Mouse (Mus musculus) right cerebral cortex, postnatal 10 days (tissue): Measurements from ENCODE around the gene Slc13a5.

Experiments used
- DNase-seq, 2 experiments: peaks; one replicate each; pipeline ENCODE4 v3.0.0; 2021; ENCODE audit warnings: low spot score in 2 of 2

Gene Slc13a5

DNA sequence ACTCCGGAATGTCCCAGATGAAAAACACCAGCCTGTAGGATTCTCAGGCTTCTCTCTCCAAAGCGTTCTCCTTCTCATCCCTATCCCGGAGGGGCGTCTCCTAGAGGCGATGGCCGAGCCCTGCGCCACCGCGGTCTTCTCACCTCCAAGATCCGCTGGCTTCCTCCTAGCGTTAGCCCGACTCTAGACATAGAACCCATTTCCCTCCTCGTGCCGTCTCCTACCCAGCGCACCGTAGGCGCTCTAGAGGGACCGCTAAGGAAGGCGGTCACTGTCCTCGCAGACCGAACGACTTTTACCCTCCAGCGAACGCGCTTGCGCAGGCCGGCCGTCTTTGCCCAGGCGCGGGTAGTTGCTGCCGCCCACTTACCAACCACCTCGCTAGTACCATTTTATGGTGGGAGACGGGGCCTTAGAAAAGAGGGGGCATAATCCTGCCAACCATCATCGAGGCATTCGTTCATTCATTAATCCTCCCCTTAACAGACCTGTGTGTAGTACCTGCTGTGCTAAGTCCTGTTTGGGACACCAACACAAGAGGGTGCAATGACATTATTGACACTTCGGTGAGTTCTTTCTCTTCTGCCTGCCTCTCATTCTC lies at the start of gene Slc13a5:
Gene Slc13a5 (minus strand): TSS at position 263 of the 601 bp plus-strand sequence.
- no peak for DNase-seq

DNA sequence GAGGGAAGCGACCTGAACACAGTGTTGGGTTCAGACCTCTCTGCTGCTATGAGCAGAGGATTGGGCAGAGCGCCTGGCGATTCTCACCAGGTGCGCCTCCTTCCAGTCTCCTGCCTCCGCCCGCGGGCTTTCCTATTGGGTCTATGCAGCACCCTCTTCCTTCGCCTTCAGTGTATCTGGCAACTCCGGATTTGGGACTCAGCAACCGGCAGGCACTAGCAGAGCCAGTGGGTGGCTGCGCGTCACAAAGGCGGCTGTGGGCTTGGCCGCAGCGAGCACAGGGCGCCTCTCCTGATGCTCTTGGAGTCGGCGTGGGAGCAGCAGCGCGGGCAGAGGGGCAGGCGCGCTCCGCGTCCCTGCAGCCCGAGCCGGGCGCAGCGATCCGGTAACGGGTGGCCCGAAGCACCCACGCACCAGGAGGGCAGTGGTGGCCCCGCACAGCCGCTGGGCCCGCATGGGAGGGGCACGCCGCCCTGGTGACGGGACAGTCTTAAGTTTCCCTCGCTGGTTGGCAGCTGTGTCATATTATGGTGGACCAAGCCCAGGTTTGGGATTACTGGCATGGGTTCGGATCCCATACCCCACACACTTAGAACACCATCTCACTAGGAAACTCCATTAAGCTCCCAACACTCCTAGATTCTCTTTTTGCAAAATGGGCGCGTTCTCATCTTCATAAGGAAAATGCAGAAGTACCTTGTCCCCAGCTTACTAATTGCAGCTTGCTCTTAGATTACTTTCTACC lies 47.3 kb upstream of the Slc13a5 start, which contains the start of gene Fbxo39:
Gene Fbxo39 (plus strand): TSS at position 294 of the 745 bp plus-strand sequence.
- peak; percentile 40 to 43 for DNase-seq

DNA sequence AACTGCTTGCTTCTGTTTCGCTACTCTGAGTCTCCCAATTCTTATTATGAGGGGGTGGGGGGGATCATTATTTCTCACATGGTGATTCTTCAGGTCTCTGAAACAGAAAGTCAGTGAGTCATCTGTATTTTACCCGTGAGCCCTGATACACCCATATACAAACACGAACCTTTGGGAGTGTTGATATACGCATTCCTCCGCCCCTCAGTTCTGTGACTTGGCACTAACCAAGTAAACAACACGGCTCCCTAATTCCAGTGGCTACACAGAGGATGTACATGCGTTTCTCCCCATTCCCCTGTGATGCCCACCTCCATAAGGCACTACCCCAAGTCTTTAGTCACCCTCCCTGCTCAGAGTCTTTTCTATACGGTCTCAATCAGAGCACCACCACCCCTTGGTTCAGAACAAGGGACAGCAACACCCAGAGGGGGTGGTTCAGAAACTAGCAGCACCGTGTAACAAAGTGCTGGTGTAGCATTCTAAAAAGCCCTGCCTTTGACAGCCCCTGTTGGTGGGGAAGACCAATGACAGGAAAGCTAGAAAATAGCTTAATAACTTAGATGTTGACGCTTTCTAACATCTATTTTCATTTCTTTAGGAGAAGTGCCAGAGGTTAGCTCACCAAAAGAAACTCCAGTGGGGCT lies 44.5 kb upstream of the Slc13a5 start:
- no peak for DNase-seq

DNA sequence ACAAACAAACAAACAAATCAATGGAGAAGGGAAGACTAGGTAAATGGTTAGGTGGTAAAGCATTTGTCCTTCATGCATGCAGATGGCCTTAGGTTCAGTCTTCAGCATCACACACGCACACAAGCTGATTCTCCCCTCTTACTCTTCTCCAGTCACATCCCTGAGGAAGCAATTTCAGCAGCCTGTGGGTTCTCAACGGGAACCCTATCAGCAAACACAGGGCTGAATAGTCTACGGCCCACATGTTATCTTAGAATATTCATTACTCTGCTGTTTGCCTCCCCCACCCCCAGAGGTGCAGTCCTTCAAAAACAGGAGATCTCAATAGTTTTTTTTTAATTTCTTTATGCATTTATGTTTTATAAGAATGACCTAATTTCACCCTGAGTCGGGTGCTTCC lies 43.5 kb upstream of the Slc13a5 start:
- no peak for DNase-seq

DNA sequence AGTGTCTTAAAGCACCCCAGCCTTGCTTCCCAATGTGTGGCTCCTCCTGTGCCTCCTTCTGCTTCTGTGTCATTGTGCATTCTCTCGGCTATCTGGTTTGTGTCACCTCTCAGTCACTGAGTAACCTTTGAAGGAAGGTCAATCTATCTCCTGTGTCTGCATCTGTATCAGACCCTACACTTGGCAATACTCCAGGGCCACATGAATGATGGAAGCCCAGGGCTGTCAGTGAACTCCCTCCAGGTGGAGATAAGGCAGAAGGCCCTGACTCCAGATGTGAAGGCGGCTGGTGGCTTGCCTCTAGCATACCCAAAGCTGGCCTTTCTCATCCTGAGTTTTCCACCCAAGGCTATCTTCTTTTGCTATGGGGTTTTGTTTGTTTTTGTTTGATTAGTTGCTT lies 42.0 kb upstream of the Slc13a5 start:
- no peak for DNase-seq

DNA sequence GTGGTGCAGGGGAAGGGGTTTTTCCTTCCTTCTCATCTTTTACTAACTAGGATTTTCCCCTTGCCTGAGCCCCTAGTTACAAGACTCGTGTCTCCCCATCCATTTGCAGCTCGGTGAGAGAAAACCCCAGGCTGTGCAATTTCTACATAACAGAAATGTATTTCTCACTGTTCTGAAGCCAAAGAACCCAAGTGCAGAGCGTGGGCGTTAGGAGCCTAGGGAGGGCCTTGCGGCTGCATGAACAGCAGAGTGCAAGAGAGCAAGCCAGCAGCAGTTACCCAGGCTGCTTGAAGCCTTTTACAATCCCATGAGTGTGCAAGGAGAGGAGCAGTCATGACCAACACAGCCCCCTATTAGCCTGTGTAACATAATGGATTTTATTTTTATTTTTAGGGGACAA lies 40.4 kb upstream of the Slc13a5 start:
- peak in 1 of 2 experiments; percentile 50 for DNase-seq

DNA sequence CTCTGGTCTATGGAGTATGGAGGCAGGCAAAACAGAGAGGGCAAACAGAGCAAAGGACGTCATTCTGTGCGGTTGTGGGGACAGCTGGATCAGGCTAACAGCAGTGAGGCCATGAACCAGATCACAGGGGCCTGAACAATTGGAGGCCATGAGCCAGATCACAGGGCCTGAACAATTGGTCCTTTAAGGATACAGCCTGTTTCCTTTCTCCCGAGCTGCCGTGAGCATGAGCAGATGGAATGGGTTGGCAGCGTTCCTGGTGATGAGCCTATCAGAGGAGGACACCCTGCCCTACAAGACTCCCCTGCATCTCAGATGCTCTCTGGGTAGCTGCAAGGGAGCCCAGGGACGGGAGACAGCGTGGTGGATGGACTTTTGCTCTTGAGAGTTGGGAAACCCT lies 35.2 kb upstream of the Slc13a5 start:
- DNase-seq, result peak; percentile 66 to 69

DNA sequence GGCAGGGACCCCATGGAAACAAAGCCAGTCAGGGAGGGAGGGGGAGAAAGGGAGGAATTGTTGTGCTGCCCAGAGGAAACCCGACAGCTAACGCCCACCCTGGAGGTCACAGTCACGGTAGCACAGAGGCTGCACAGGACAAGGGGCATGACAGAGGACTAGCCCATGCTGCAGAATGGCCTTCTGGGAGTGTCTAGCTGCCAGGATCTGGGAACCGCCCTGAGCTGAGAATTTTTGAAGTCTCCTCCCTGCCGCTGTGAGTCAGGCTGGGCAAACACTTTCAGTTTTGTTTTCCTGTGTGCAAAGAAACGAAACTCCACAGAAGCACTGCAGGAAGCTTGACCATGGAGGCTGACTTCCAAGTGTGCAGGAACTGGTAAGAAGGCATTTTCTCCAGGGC lies 34.3 kb upstream of the Slc13a5 start, which contains the start of gene Xaf1:
Gene Xaf1 (plus strand): TSS at position 296 of the 400 bp plus-strand sequence.
- no peak for DNase-seq

DNA sequence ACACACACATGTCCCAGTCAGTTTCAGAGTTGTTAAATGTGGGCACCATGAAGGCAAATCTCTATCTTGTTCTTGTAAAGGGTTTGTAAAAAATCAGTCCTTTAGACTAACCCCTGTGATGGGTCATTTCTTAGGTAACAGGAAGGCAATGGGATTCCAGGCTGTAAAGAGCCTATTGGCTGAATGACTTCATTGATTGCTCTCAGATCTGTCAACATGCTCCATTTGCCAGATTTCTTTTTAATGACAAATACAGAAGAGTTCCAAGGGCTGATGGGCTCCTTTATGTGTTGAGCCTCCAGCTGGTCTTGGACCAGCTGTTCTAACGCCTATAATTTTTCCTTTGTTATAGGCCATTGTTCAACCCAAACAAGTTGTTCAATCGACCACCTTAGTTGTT lies 26.1 kb upstream of the Slc13a5 start:
- no peak for DNase-seq

DNA sequence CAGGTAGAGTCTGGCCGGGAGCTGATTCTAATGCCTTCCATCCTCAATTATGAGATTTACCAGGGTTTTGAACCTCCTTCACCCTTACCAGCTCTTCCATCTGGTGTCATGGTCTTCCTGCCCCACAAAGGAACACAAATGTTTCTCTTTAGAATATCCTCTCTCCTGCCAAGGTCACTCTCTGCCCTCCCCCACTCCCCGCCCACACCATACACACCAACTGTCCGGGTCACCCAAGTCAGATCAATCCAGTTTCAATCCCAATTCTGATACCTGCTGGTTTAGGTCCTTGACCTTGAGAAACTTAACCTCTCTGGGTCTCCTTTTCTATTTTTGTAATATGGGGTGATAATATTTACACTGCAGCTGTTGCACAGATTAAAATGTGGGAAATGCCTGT lies 20.5 kb upstream of the Slc13a5 start:
- no peak for DNase-seq

DNA sequence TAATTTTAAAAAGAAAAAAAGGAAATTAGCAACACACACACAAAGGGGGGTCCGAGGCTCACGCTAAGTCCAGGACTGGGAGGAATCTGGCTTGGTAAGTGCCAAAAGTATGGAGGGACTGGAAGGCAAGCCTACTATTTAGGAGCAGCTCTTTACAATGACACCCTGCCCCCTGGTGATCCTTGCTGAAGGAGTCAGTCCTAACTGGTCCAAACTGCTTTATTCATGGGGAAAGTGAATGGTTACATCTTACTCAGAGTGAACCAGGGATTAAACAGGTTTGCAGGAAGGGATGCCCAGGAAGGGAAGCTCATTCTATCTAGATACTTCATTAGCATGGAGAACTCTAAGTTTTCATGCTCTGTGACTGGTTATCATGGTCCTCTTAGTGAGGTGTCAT lies 20.1 kb upstream of the Slc13a5 start:
- no peak for DNase-seq

DNA sequence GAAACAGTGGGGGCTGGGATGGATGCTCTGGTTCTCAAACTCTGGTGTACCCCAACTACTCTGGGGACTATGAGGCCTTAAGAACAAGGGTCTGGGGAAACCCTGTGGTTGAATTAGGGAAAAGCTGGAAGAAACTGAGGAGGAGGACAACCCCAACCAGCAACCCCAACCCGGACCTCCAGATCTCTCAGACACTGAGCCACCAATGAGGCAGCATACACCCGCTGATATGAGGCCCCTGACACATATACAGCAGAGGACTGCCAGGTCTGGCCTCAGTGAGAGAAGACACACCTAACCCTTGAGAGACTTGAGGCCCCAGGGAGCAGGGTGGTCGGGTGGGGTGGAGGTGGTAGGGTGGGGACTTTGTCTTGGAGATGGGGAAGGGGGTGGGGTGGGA lies 19.6 kb upstream of the Slc13a5 start:
- DNase-seq, result no peak

DNA sequence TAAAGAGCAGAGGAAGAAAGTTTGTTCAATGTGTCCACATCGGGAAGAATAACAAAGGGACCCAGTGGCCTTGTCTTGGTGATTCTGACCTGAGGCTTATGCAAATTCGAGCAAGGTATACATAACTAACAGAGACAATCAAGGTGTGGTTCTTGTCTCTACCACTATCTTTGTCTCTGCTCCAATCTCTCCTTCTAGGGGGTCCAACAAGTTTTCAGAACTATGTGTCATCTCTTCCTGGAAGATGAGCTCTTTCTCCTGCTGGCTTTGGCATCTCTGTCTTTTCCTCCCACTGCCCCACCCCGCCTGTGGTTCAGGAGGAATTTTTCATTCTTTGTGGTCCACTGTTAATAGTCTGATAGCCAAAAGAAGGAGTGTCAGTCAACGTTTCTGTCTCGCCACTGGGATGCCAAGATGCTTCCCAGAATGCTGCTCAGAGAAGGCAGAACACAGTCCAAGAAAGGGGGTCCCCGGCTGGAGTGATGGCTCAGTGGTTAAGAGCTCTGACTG lies 19.0 kb upstream of the Slc13a5 start:
- no peak for DNase-seq

DNA sequence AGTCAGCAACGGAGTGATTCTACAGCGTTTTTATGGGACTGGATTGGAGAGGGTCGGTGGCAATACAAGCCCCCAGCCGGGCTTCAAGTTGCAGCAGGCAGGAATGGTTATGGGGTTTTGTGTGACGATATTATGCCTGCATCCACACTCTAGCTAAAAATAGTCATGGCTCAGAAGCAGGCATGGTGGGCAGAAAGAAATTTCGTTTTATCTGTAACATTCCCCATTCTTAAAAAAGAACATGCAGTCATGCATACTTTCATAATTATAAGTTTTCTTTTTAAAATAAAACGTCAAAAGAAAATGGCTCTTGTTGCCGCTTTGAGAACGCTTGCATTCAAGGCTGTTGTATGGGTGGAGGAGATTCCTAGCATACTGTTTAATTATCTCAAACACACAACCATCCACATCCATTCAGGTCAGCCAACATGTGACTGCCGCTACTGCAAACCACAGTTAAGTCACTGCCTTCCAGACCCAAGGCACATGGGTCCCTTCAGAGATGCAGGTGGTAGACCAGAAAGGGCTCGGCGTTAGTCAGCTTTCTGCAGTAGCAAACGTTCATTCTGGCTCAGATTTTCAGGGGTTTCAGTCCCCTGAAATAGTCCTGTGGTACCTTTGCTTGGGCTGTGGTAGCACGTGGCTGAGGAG lies 17.6 kb upstream of the Slc13a5 start:
- DNase-seq, result peak in 1 of 2 experiments; percentile 48

DNA sequence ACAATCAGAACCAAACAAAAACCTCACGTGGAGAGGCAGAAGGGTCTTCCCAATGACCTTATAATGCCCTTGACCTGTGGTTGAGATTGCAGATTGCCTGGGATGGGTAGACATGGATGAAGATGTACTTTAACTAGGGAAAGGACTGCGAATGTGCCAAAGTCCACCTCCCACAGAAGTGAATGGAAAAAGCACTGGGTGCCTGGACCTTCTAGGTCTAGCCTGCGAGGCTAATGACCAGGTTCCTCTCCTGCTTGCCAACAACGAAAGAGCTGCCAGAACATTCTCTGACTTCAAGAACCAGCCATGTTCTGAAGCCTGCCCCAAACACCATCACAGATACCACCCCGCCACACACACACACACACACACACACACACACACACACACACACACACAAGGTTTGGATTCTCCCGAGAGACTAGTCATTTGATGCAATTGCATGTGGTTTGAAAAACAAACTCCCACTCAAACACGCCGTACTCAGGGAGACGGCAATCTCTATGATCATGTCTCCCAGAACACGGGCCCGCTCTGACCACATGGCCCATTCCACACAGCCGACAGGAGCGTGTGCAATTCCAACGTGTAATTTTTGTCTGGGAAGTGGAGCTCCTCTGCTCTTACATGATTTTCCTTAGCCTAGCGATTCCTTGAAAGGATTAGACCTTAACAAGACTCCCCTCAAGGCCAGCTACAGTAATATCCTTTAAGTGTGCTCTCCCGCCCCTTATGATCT lies 16.6 kb upstream of the Slc13a5 start:
- DNase-seq, result no peak

DNA sequence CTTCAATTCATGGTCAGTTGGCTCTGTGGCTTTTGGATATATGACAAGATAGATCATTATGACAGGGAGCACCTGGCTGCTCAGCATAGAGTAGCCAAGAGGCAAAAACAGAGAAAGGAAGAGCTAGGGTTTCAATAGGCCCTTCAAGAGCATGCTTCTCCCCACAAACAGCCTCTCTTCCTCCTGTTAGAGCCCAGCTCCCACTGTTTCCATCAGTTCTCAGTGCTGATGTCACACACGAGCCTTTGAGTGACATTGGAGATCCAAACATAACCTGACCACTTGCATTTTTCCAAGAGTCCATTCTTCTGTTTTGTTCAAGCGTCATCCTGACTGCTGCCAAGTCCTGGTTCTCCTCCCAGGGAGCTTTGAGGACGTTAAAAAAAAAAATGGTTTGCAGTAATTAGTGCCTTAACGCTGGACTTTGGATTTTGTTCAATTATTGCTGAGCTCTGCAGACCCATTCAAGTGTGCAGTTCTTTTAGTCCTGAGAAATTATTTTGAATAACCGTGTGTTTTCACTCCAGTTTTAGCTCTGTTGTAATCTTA lies 14.9 kb upstream of the Slc13a5 start:
- DNase-seq, result no peak

DNA sequence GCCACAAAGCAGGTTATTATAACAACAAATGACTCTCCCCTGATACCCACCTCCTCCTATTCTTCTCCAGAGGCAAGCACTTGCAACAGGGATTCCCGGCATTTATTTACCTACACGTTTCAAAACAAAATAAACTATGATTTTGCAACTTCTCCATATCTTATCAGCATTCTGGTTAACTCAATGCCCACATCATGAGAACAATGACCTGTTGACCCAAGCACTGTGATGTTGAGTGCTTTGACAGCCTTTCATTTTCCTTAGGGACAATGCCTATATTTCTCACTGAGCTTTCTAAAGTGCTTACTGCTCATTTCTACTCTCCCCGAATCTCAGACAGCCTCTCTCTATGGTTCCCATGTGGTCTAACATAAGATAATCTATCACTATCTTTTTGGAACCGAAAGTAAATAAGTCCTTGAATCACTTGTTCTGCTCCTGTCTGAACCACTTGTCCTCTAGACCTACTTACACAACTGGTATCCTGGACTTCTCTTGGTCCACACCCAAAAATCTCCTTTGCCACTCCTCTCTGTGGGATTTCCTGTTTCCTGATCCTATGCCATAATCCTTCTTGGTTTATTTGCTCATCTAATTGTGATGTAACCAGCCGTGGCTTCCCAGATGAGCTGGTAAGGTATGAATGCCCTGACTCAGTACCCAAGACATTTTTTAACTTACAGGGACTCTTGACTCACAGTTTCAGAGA lies 14.3 kb upstream of the Slc13a5 start:
- no peak for DNase-seq

DNA sequence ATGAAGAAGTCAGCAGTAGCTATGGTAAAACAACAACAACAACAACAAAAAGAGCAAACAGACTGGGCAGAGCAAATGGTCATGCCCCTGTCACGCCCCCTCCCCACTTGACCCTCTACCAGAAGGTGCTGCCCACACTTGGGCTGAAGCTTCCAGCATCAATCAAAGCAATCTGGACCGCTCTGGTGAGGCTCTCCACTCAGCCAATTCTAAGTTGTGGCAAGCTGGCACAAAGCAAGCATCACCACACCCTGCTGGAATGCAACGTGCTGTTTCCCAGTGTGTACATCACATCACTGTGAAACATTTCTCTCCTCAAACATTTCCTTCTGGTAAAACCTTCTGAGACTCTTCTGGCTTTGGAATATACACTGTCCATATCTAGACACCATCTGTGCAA lies 6.3 kb upstream of the Slc13a5 start:
- peak in 1 of 2 experiments; percentile 27 for DNase-seq

DNA sequence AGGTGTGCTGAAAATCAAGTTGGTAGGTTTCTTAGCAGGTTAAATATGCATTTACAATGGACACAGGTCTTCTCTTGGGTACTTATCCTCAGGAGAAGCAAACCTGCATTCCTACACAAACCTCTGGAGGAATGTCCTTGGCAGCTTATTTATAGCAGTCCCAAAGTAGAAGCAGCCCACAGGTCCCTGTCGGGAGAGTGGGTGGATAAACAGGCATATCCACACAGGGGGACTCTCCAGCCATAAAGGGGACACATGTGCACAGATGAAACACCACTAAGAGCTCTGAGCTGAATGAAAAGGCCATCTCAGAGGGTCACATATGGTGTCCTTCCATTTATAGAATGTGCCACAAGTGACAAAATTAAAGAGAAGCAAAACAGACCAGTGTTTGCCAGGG lies 4.7 kb upstream of the Slc13a5 start:
- DNase-seq, result no peak

DNA sequence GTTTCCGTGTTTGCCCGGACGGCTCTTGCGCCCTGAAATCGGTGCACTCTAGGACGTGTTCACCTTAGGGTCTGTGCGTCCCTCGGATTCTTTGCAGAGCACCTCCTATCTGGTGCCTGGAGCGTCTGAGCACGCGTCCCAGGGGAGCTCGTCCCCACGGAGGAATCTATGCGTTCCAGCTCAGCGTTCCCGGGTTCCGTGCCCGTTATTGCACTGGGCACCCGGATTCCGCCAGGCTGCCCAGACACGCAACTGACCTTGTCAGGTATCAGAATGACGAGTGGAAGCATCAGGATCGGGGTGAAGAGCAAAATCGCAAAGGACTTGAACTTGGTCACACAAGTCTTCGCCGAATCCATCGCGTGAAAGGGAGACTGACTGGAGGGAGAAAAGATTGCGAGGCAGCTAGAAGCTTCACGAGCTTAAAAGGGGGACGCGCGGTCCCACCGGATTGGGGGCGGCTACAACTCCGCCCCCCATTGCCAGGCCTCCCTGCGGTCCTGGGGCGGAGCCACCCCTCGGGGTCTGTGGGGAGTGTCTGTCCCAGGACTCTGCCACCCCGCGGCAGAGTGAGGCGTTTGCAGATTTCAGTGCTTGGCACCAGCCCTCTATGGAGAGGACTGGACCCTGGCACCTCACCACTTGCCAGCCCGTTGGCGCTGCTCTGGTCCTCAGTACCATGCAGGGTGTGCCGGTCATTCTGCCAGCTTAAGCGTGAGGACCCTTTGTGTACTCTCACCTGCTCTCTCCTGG lies 639 bp downstream of the Slc13a5 start:
- DNase-seq, result peak; percentile 78 to 84
